Mouse (Mus musculus): ENCODE data around the gene Zdhhc17. TPM values are rescaled to one million over a fixed set of nuclear protein-coding genes. Genes with fewer than 3 reads are reported as not detected.

Zdhhc17 gene
- total RNA-seq, 2 experiments from 2014 or later = 87.8 to 89.5 TPM

Other genes with a start within 250 kb of the Zdhhc17 start
- 10 to 100 TPM; 26.3 to 30.3 TPM for gene Csrp2, start 90.4 kb downstream of the Zdhhc17 start, total RNA-seq (2021)
- gene Osbpl8, start 154.6 kb upstream of the Zdhhc17 start, total RNA-seq (2021) = 10 to 100 TPM; 75.1 to 77.7 TPM